Mouse (Mus musculus): Measurements from ENCODE around the gene Hpca. TPM values are rescaled to one million over a fixed set of nuclear protein-coding genes. Genes with fewer than 3 reads are reported as not detected.

The Hpca gene
- polyA plus RNA-seq, 1 experiment = not detected

DNA sequence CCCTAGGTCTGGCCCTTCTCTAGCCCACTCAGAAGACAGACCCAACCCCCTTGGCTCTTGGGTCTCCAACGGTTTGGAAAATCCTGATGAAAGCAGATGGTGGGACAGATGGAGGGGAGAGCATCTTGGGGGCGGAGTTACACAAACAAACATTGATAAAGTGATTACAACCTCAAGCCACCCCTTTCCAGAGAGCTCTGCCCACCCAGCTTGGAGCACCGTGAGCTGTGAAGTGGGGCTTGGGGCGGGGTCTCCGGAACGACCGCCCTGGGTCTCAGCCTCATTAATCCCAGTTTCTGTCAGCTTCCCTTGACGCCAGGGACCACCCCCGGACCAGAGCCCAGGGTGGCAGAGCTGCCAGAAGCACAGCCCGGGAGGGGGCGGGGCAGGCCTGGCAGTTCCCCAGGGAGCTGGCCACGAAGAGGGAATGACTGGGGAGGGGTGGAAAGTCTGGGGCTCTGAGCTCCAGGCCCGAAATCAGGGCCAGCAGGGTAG lies 2.9 kb upstream of the Hpca start:
- no peak for TF ChIP-seq GATA1 (IDR thresholded peaks at IDR 0.05; ENCODE audit: low read length)

GRCm38 (mm10) chr4:129122719-129123118 lies 883 bp upstream of the Hpca start:
- no peak for TF ChIP-seq GATA1 (IDR thresholded peaks at IDR 0.05; ENCODE audit: low read length)

DNA sequence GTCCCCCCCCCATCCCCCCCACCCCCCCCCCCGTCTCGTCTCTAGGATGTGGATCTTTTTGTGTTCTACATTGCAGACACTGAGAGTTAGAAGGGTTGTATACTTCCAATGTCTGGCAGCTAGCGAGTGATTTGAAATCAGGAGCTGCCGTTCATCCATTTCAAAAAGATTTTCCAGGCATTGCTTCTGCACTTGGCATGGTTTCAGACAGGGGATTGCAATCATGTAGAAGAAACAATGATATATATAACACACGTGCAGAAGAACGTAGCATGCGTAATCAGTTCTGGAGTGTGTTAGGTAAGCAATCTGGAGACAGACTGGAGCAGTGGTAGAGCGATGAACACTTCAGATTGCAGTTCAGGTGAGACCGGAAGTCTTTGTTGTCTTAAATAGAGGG lies 271 bp upstream of the Hpca start:
- no peak for TF ChIP-seq GATA1 (IDR thresholded peaks at IDR 0.05; ENCODE audit: low read length)

- no peak for TF ChIP-seq GATA1 (IDR thresholded peaks at IDR 0.05; ENCODE audit: low read length)
These were observed 1.1 kb downstream of the Hpca start for GRCm38 (mm10) chr4:129120520-129121445.

- TF ChIP-seq GATA1 (IDR thresholded peaks at IDR 0.05; ENCODE audit: low read length) = no peak
These were observed 2.1 kb downstream of the Hpca start for GRCm38 (mm10) chr4:129119708-129120107.

DNA sequence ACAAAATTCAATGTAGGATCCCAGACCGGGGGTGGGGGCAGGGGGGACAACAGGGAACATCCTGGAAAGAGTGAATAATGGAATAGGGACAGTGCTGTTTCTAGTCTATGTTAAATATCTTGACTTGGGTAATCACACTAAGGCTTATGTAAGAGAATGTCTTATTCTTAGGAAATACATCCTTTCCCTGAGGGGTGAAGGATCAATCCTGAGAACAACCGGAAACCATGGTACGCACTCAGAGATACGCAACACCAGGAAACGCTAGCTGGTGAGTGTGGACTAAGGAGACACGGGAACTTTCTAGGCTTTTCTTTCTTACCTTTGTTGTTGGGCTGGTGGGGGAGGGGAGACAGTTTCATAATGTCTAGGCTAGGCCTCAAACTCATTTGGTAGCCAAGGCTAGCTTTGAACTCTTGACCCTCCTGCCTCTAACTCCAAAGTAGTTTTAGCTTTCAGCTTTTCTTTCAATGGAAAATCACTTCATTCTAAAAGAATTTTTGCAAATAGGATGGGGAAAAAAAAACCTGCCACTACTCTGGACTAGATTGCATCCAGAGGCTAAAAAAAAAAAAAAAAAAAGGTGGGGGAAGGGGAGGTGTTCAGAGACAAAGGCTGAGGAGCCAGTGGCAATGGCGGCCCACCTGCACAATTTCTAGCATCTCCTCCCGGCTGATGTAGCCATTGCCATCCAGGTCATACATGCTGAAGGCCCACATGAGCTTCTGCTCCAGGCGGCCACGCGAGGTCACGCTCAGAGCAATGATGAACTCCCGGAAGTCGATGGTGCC lies 3.9 kb downstream of the Hpca start:
- no peak for TF ChIP-seq GATA1 (IDR thresholded peaks at IDR 0.05; ENCODE audit: low read length)

DNA sequence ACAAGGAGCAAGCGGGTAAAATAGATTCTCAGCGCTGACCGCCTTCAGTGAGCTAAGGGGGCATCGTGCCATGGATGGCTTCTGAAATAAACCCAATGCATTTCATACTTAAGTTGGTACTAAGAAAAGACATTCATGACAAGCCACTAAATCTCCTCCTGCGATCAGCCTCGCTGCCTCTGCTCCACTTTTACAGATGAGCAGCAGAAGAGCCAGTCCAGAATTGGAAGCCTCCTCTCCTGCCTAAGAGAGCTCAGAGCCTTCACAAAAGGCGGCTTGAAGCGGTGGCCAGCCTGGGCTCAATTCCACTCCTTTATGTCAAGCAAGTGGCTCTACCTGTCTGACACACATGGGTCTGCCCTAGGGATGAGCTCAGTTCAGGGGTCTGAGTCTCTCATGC lies 5.1 kb downstream of the Hpca start:
- no peak for TF ChIP-seq GATA1 (IDR thresholded peaks at IDR 0.05; ENCODE audit: low read length)

DNA sequence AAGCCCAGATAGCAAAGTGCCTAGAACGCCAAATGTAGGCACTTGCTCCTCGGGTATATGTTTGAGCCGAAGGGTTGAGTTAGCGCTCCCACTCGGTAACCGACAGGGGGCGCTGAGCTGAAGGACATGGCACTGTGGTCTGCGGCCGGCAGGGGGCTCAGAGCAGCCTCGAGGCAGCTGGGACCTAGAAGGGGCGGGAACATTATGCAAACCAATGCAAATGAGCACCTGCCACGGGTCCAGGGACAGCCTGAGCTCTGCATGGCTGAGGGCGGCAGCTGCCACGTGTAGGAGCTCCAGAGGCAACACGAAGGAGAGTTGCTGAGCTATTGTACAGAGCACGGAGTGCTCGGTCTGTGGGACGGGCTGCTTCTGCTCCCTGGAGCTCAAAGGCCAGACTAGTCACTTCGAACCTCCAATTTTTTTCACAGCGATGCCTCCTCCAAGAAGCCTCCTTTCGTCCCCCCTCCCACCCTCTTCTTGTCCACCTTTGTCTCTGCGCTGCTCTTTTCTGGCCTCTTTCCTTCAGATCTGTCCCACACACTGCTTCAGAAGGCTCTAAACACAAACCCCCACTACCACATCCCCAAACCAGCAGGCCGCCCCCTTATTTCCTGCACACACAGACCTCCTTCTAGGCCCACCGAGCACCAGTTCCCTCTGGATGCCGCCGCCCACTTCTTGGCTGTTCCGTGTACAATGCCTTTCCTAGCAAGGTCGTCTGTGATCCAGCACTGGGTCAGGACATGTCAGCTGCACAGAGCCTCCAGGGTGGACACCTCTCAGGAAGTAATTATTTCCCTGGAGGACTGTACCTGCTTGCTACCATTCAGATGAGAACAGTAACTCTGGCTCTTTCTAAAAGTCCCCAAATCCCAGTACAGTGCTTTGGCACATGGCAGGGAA lies 8.5 kb downstream of the Hpca start:
- no peak for TF ChIP-seq GATA1 (IDR thresholded peaks at IDR 0.05; ENCODE audit: low read length)

DNA sequence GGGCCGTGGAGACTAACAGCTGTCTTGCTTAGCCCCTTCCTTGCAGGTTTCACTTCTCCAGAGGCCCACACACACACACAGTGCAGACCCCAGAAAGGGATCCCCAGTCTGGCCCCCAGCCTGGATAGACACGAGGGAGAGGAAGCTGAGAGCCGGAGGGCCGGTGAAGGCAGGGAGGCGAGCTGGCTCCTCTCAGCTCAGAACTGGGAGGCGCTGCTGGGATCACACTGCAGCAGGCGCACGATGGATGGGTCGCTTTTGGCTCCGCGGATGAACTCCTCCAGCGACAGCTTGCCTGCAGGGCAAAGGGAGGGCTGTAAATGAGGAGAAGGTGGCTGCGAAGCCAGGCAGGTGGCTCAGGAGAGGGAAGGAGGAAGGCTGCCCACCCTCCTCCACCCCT lies 9.6 kb downstream of the Hpca start:
- no peak for TF ChIP-seq GATA1 (IDR thresholded peaks at IDR 0.05; ENCODE audit: low read length)

- TF ChIP-seq GATA1 (IDR thresholded peaks at IDR 0.05; ENCODE audit: low read length) = no peak
These were observed 10.5 kb downstream of the Hpca start for GRCm38 (mm10) chr4:129111350-129111749.

DNA sequence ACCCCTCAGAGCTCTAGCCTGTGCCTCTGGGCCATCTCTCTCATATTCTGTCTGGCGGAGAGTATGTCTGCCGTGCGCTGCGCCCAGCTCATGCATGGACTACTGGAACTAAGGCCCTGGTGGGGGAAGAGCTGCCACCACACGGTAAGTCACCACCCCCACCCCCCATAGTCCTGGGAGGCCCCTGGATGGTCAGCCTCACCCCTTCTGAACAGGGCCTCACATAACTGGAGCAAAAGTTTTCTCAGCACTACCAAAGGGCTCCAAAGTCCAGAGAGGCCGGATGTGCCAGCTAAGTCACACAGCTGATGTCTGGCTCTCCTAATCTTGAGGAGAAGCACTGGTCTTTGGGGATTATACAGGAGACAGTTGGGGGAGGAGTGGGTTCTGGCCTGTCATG lies 11.0 kb downstream of the Hpca start:
- no peak for TF ChIP-seq GATA1 (IDR thresholded peaks at IDR 0.05; ENCODE audit: low read length)

DNA sequence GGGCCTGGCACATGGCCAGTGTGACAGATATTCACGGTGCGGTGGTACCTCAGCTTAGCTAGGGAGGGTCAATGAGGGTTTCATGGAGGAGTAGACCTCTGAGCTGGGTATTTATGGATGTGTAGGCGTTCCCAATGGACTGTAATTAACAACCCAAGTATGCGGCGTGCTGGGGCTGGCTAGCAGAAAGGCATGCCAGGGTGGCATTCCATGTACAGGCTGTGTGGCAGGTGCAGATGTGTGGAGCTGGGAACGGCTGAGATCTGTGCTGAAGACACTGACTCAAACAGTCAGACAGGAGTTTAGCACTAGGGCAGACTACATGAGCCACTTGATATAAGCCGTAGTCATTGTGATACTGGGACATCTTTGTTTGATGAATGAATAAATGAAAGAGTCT lies 13.2 kb downstream of the Hpca start:
- no peak for TF ChIP-seq GATA1 (IDR thresholded peaks at IDR 0.05; ENCODE audit: low read length)

DNA sequence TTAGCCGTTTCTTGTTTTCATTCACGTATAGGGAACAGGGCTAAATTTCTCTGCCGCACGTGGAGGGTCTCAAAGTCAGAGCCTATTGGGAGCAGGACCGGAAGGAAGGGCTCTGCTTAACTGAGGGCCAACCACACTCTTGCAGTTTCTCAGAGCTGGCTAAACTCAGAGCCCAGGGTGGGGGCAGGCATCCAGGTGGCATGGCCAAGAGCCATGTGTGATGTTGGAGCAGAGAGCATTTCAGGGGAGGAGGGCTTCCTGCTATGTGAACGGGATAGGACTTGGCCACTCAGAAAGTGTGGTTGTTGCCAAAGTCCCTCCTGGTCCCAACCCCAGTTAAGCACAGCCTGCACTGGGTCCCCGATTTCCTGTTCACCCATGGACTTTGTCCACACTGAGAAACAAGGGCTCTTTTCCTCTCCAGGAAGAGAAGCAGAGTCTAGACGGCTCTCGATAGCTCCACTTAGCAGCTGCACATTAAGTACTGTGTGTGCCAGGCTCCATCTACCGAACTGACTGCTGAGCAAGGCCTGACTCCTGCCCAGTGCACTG lies 14.4 kb downstream of the Hpca start:
- no peak for TF ChIP-seq GATA1 (IDR thresholded peaks at IDR 0.05; ENCODE audit: low read length)

DNA sequence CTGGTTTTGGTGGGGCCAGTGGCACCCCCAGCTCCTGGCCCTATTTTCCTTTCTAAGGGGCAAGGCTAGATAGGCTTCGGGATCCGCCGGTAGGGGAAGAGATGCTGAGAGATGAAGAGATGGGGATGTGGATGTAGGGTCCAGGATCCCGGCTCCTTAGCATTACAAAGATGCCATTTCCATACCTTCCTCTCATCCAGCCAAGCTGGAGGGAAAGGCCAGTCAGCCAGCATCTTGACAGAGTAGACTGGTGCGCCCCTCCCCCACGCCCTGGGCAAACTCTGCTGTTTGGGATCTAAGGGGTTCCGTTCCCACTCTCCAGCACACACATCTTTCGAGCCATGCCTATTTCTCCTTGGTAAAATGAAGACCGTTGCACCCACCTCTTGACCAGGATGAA lies 15.8 kb downstream of the Hpca start:
- TF ChIP-seq GATA1 (IDR thresholded peaks at IDR 0.05; ENCODE audit: low read length) = no peak

GRCm38 (mm10) chr4:129105356-129105755 lies 16.5 kb downstream of the Hpca start, which contains the start of gene Tmem54:
Gene Tmem54, plus strand, starts transcription at chr4:129105548.
- no peak for TF ChIP-seq GATA1 (IDR thresholded peaks at IDR 0.05; ENCODE audit: low read length)

Data from G1E-ER4 (cell line).